Mouse (Mus musculus): Measurements from ENCODE around the gene Ncf1. TPM values are rescaled to one million over a fixed set of nuclear protein-coding genes. Genes with fewer than 3 reads are reported as not detected.

Ncf1 gene
- polyA plus RNA-seq, 1 experiment from 2014 or later = 3.1 TPM

- DNase-seq (ENCODE audit: low spot score, missing footprints) (no peak), ATAC-seq (ENCODE audit: low FRiP score) (no peak)
- H3K27me3 ChIP-seq (ENCODE audit: control insufficient read depth, insufficient read depth, low read length) = no peaks in the 10 kb centered on the region
- 81% methylated on average over 10 of the region's 10 CpGs for WGBS
- no peak overlapping the region for H3K9ac ChIP-seq (ENCODE audit: low read length)
- no peaks in the 10 kb centered on the region for H3K9me3 ChIP-seq (ENCODE audit: control insufficient read depth, low read length)
- H3K4me1 ChIP-seq (ENCODE audit: control insufficient read depth, insufficient read depth, low read length) = no peaks in the 10 kb centered on the region
- 0 out of 2 replicates have a peak, but pooled peaks cover 2% of the 10 kb centered on the region for H3K36me3 ChIP-seq (ENCODE audit: control insufficient read depth, insufficient read depth, low read length)
- H3K27ac ChIP-seq (ENCODE audit: low read depth, low read length) = no peak overlapping the region
- no peak overlapping the region for H3K4me2 ChIP-seq
- H3K4me3 ChIP-seq (ENCODE audit: low read depth, low read length) = no peak overlapping the region
Measured at GRCm38 (mm10) chr5:134206721-134207120, 22.7 kb downstream of the Ncf1 start.

- H3K4me1 ChIP-seq (ENCODE audit: control insufficient read depth, insufficient read depth, low read length) = no peaks in the 10 kb centered on the region
- H3K9ac ChIP-seq (ENCODE audit: low read length) = no peak overlapping the region
- H3K4me3 ChIP-seq (ENCODE audit: low read depth, low read length) = no peak overlapping the region
- no peak overlapping the region for H3K4me2 ChIP-seq
- peaks cover 5% of the 10 kb centered on the region; the same call in 1 of the 2 replicates for H3K36me3 ChIP-seq (ENCODE audit: control insufficient read depth, insufficient read depth, low read length)
- DNase-seq (ENCODE audit: low spot score, missing footprints) (peak; percentile 19), ATAC-seq (ENCODE audit: low FRiP score) (no peak)
- 89% methylated on average over 8 of the region's 8 CpGs for WGBS
- H3K27me3 ChIP-seq (ENCODE audit: control insufficient read depth, insufficient read depth, low read length) = no peaks in the 10 kb centered on the region
- no peaks in the 10 kb centered on the region for H3K9me3 ChIP-seq (ENCODE audit: control insufficient read depth, low read length)
- H3K27ac ChIP-seq (ENCODE audit: low read depth, low read length) = no peak overlapping the region
Measured at GRCm38 (mm10) chr5:134193664-134194063, 35.8 kb downstream of the Ncf1 start.

- no peak for ATAC-seq (ENCODE audit: low FRiP score)
- H3K4me3 ChIP-seq (ENCODE audit: low read depth, low read length) = no peak overlapping the region
- no peaks in the 10 kb centered on the region; the same call in 1 of the 2 replicates for H3K36me3 ChIP-seq (ENCODE audit: control insufficient read depth, insufficient read depth, low read length)
- no peak overlapping the region for H3K9ac ChIP-seq (ENCODE audit: low read length)
- H3K4me1 ChIP-seq (ENCODE audit: control insufficient read depth, insufficient read depth, low read length) = peaks cover under 1% of the 10 kb centered on the region; the same call in 1 of the 2 replicates
- H3K4me2 ChIP-seq = no peak overlapping the region
- no peaks in the 10 kb centered on the region for H3K27me3 ChIP-seq (ENCODE audit: control insufficient read depth, insufficient read depth, low read length)
- H3K9me3 ChIP-seq (ENCODE audit: control insufficient read depth, low read length) = no peaks in the 10 kb centered on the region
- DNase-seq (ENCODE audit: low spot score, missing footprints) = peak; percentile 54
- H3K27ac ChIP-seq (ENCODE audit: low read depth, low read length) = no peak overlapping the region
- WGBS = 92% methylated on average over 7 of the region's 7 CpGs
Measured at GRCm38 (mm10) chr5:134188571-134188970, 40.9 kb downstream of the Ncf1 start.

- Histone ChIP-seq H3K4me3 (ENCODE audit: low read depth, low read length) (no peak overlapping the region), H3K4me1 (ENCODE audit: control insufficient read depth, insufficient read depth, low read length) (peaks cover 10% of the 10 kb centered on the region; the same call in 1 of the 2 replicates), H3K9ac (ENCODE audit: low read length) (no peak overlapping the region), H3K27ac (ENCODE audit: low read depth, low read length) (no peak overlapping the region), H3K9me3 (ENCODE audit: control insufficient read depth, low read length) (no peaks in the 10 kb centered on the region), H3K4me2 (no peak overlapping the region), H3K27me3 (ENCODE audit: control insufficient read depth, insufficient read depth, low read length) (no peaks in the 10 kb centered on the region), H3K36me3 (ENCODE audit: control insufficient read depth, insufficient read depth, low read length) (no peaks in the 10 kb centered on the region)
- ATAC-seq (ENCODE audit: low FRiP score) (no peak), DNase-seq (ENCODE audit: low spot score, missing footprints) (peak; percentile 93)
- 73% methylated on average over 4 of the region's 4 CpGs for WGBS
Measured at GRCm38 (mm10) chr5:134186961-134187731, 42.3 kb downstream of the Ncf1 start.

- Histone ChIP-seq H3K9ac (ENCODE audit: low read length) (no peak overlapping the region), H3K27ac (ENCODE audit: low read depth, low read length) (no peak overlapping the region), H3K9me3 (ENCODE audit: control insufficient read depth, low read length) (no peaks in the 10 kb centered on the region), H3K4me1 (ENCODE audit: control insufficient read depth, insufficient read depth, low read length) (peaks cover 10% of the 10 kb centered on the region; the same call in 1 of the 2 replicates), H3K4me2 (no peak overlapping the region), H3K4me3 (ENCODE audit: low read depth, low read length) (no peak overlapping the region), H3K36me3 (ENCODE audit: control insufficient read depth, insufficient read depth, low read length) (no peaks in the 10 kb centered on the region), H3K27me3 (ENCODE audit: control insufficient read depth, insufficient read depth, low read length) (no peaks in the 10 kb centered on the region)
- 94% methylated on average over 3 of the region's 3 CpGs for WGBS
- ATAC-seq (ENCODE audit: low FRiP score) = no peak
- no peak for DNase-seq (ENCODE audit: low spot score, missing footprints)
Measured at GRCm38 (mm10) chr5:134186059-134186458, 43.4 kb downstream of the Ncf1 start.

GRCm38 (mm10) chr5:134183880-134184808 lies 45.3 kb downstream of the Ncf1 start, which contains the start of gene Gtf2ird2:
Gene Gtf2ird2 (plus strand): TSS chr5:134184019.
- Histone ChIP-seq H3K4me3 (ENCODE audit: low read depth, low read length) (peak within 1 kb of the TSS; percentile 74), H3K4me2 (peak within 1 kb of the TSS; percentile 47), H3K27me3 (ENCODE audit: control insufficient read depth, insufficient read depth, low read length) (no peaks in the 10 kb centered on the region), H3K27ac (ENCODE audit: low read depth, low read length) (peak within 1 kb of the TSS; percentile 86), H3K9ac (ENCODE audit: low read length) (peak within 1 kb of the TSS; percentile 93), H3K36me3 (ENCODE audit: control insufficient read depth, insufficient read depth, low read length) (no peaks in the 10 kb centered on the region), H3K4me1 (ENCODE audit: control insufficient read depth, insufficient read depth, low read length) (peaks cover 10% of the 10 kb centered on the region; the same call in 1 of the 2 replicates), H3K9me3 (ENCODE audit: control insufficient read depth, low read length) (no peaks in the 10 kb centered on the region)
- under 1% methylated on average over 92 of the region's 92 CpGs for WGBS
- ATAC-seq (ENCODE audit: low FRiP score) = peak; percentile 95
- peak; percentile 100 for DNase-seq (ENCODE audit: low spot score, missing footprints)

GRCm38 (mm10) chr5:134183162-134183561 lies 46.3 kb downstream of the Ncf1 start:
- no peaks in the 10 kb centered on the region for H3K9me3 ChIP-seq (ENCODE audit: control insufficient read depth, low read length)
- H3K9ac ChIP-seq (ENCODE audit: low read length) = peak overlapping the region; percentile 93
- DNase-seq (ENCODE audit: low spot score, missing footprints) (no peak), ATAC-seq (ENCODE audit: low FRiP score) (no peak)
- peaks cover 10% of the 10 kb centered on the region; the same call in 1 of the 2 replicates for H3K4me1 ChIP-seq (ENCODE audit: control insufficient read depth, insufficient read depth, low read length)
- 0 out of 2 replicates have a peak overlapping the region, but pooled peaks have one; percentile 86 for H3K27ac ChIP-seq (ENCODE audit: low read depth, low read length)
- peak overlapping the region; percentile 47 for H3K4me2 ChIP-seq
- no peaks in the 10 kb centered on the region for H3K27me3 ChIP-seq (ENCODE audit: control insufficient read depth, insufficient read depth, low read length)
- H3K36me3 ChIP-seq (ENCODE audit: control insufficient read depth, insufficient read depth, low read length) = no peaks in the 10 kb centered on the region
- 60% methylated on average over 7 of the region's 7 CpGs for WGBS
- H3K4me3 ChIP-seq (ENCODE audit: low read depth, low read length) = peak overlapping the region; percentile 74

GRCm38 (mm10) chr5:134182735-134183134 lies 46.7 kb downstream of the Ncf1 start:
- ATAC-seq (ENCODE audit: low FRiP score) (no peak), DNase-seq (ENCODE audit: low spot score, missing footprints) (no peak)
- WGBS = 66% methylated on average over 4 of the region's 4 CpGs
- peaks cover 10% of the 10 kb centered on the region; the same call in 1 of the 2 replicates for H3K4me1 ChIP-seq (ENCODE audit: control insufficient read depth, insufficient read depth, low read length)
- H3K4me2 ChIP-seq = peak overlapping the region; percentile 47
- H3K9ac ChIP-seq (ENCODE audit: low read length) = peak overlapping the region; percentile 93; the same call in 1 of the 2 replicates
- H3K36me3 ChIP-seq (ENCODE audit: control insufficient read depth, insufficient read depth, low read length) = no peaks in the 10 kb centered on the region
- H3K27ac ChIP-seq (ENCODE audit: low read depth, low read length) = no peak overlapping the region
- H3K9me3 ChIP-seq (ENCODE audit: control insufficient read depth, low read length) = no peaks in the 10 kb centered on the region
- H3K27me3 ChIP-seq (ENCODE audit: control insufficient read depth, insufficient read depth, low read length) = no peaks in the 10 kb centered on the region
- peak overlapping the region; percentile 74 for H3K4me3 ChIP-seq (ENCODE audit: low read depth, low read length)

Data from midbrain, embryonic 11.5 days (tissue).